Mouse (Mus musculus) layer of hippocampus, postnatal 25 days (tissue): ENCODE measurements at regions not wholly inside any gene's neighbourhood (a gene's known extent, or its start where the extent isn't known, plus 50 kb on each side); places are given as distances from the start of the nearest gene placed in this dataset.
A peak's percentile ranks its signal among the peaks of the same experiment; 100 is the strongest.

Experiments used
- DNase-seq, 2 experiments: peaks; one replicate each; pipeline ENCODE4 v3.0.0; 2022; ENCODE audit warnings: mixed read lengths in 2 of 2, low spot score in 1 of 2; ENCODE audit errors: extremely low spot score in 1 of 2

DNA sequence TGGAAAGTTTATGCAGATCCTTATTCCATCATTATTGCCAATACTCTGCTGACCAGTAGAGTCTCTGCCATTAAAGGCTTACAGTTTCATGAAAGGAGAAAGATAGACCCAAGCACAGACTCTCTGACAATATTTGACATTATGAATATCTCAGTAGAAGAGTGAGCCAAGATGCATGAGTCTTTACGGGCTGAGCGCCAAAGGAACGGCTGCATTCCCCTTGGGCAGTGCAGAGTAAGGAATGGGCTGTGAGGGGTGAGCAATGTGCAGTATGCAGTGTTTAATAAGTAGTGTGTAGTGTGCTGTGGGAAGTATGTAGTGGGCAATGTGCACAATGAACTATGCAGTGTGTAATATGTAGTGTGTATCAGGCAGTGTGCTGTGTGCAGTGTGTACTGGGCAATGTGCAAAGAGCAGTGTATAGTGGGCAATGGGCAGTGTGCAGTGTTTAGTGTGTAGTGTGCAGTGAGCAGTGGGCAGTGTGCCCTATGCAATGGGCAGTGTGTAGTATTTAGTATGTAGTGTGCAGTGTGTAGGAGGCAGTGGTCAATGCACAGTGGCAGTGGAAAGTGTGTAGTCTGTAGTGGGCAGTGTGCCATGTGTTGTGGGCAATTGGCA is 671.8 kb downstream of the 5730522E02Rik start:
- DNase-seq: no peak

- DNase-seq: no peak
These were observed 674.5 kb downstream of the 5730522E02Rik start for GRCm38 (mm10) chr11:25536069-25536468.

DNA sequence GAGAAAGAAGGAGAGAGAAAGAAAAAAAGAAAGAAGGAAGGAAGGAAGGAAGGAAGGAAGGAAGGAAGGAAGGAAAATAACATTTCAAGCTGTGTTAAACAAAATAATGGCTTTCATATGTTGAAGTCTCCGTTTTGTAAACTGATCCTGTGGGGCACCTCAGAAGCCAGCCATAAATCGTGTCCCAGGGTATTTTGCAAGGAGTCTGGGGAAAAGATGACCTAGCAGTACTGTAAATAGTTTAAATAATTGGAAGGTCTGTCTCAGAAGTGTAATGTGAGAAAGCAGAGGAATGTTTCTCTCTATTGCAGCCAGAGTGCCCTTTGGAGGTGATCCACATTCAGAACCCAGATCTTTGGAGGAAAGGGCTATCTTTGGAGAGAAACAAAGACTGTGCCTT is 677.5 kb downstream of the 5730522E02Rik start:
- no peak for DNase-seq

DNA sequence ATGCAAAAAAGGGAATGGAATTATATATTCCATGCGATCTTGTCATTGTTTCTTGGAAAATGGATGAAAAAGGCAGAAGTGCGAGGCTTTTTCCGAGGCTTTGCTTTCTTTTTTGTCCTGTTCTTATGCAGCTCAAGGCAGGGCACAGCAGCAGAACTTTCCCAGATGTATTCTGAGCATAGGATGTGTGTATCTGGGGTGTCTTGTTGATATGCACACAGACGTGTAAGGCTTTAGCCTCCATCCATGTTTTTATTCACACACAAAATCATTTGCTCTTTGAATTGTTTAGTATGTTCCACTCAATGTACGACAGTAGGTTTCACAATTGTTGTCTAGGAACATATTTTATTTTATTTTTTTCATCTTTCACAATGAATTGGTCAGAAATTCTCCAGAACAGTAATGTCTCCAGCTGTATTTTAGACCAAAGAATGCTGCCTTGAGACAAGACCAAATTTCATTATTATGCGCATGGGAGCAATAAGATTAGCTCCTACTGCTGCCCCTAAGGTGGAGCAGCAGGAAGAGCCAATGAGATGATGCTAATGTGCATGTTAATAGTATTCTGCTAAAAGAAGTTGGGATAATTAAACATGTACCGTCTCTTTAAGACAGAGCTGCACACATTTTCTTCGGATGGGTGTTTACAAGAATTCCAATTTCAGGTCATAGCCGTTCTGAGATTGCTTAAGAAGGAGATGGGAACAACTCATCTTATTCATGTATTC is 678.7 kb downstream of the 5730522E02Rik start:
- DNase-seq: no peak

- no peak for DNase-seq
These were observed 682.5 kb downstream of the 5730522E02Rik start for GRCm38 (mm10) chr11:25528056-25528455.

GRCm38 (mm10) chr11:25518903-25519302 is 691.7 kb downstream of the 5730522E02Rik start:
- DNase-seq: no peak

DNA sequence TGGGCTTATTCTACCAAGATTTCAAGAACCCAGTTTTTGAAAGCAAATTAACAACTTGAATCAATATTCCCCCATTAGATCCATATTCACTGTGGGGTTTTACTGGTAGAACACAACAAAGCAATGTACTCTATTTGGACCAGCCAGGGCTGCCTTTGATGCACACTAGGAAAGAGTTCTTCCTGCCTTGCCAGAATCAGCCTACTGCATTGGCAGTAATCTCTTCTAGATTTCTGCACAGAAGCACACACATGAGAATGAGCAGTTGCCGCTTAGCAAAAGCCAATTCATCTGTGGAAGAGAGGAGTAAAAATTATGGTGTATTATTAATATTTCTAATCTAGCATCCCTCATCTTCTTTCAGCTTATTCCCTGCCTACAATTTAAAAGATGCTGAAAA is 692.4 kb downstream of the 5730522E02Rik start:
- DNase-seq: no peak

DNA sequence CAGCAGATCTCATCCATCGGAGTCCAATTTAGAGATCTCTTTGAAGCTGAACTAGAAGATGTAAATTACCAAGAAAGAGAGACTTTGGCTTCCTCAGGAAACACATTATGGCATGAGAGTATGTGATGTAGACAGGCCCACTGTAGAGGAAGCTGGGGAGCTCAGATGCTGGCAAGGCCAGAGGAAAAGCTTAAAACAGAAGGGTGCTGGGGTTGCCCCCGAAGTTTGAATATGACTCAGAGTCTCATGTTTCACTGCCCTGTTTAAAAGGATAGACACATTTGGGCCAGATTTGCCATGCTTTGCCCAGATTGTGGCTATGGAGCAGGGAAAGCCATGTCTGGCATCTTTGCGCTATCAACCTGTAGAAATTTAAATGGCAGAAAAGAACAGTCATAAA is 705.1 kb downstream of the 5730522E02Rik start:
- no peak for DNase-seq

DNA sequence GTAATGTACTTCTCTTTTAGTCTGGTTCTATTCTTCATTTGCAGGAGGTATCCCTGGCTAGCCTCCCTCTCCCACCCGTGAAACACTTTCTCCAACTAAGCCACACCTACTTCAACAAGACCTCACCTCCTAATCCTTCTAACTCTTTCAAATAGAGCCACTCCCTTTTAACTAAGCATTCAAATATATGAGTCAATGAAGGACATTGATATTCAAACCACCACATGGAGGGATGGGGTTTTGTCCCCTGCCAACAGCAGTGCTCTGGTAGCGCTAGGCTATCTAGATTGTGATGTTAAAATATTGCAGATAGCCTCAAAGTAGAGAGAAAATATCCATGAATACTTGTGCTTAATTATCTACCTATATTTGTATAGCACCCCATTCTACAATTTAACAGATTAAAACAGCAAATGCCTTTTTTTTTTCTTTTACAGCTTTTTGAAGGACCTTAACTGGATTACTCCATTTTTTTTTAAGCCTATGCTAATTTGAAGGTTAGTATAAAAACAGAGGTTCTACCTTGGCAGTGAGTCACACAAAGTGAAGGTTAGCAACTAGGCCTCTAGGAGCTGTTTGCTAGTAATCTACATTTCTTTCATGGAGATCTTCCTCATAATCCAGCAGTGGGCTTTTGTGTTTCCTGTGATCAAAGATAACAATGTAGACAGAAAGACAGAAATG is 736.7 kb downstream of the 5730522E02Rik start:
- no peak for DNase-seq

GRCm38 (mm10) chr11:25469819-25470218 is 740.7 kb downstream of the 5730522E02Rik start:
- DNase-seq: no peak

DNA sequence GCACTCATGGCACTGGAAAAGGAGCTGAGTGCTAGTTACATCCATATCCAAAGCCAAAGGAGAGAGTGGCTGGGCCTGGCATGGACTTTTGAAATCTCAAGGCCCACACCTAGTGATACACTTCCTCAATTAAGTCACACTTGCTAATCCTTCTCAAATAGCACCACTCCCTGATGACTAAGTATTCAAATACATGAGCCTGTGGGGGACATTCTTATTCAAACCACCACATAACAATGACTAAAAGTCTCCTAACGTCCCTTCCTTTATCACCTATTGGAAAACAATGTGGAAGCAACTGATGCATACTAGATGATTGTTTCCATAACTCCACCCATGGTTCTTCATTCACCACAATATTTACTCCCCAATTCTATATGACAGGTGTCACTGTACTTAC is 773.4 kb downstream of the 5730522E02Rik start:
- DNase-seq: no peak

DNA sequence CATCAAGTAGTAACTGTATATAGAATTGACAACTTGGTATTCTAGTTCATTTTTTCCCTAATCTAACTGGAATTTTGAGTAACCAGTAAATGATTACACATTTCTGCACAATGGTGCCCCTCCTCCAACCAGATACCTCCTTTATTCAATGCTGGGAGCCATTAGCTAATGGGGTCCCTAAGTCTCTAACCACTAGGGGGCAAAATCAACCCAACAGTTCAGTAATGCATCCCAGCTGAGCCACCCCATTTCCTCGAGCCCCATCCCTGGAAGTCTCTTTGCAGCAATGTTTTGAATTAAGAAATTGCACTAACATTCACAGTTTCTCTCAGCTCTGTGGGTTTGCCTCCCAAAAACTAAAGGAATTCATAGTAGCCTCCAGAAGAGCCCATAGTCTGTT is 774.9 kb downstream of the 5730522E02Rik start:
- no peak for DNase-seq

- DNase-seq: no peak
These were observed 787.4 kb downstream of the 5730522E02Rik start for GRCm38 (mm10) chr11:25423186-25423585.

DNA sequence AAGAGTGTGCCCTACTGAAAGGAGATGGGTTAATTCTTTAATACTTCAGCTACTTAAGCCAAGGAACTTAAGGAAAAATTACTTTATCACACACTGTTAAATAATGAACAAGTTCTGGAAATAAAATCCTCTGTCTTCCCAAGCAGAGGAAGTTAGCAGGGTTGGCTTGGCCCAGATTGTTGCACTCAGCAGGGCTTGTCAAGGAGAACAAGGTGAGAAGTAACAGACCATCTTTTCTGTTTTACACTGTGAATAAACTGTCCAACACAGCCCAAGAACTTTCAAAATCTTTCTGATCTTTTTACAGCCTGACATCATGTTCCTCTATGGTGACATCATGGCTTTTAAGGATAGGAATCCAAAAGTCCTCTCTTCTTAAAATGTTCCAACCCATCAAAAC is 789.1 kb downstream of the 5730522E02Rik start:
- no peak for DNase-seq

DNA sequence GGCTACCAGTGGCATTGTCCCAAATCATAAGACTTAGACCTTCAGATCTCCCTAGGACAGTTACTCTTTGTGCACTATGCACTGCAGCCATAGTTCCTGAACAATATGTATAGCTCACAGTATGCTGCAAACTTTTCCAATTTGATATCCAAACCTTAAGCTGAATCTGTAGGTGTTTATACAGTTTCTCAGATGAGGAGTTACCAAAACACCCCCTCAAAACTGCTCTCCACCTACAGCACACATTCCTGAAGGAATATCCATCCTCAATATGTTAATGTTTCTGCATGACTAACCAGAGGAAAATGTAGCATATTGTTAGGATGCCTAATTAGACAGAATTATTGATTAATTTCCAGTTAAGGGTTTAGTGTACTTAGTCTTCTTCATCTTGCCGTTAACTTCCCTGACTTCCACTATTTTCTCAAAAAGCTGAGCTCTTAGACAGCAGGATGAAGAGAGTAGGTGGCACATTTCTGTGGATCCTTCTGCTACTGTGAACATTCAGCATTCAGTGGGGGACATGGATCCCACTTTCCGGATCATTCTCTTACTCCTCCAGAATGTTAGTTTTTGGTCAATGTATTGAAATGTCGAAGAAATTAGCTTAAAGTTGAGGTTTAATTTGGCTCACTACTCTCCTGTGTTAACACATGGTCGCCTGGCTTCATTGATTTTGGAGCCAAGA is 800.0 kb downstream of the 5730522E02Rik start:
- DNase-seq: no peak

DNA sequence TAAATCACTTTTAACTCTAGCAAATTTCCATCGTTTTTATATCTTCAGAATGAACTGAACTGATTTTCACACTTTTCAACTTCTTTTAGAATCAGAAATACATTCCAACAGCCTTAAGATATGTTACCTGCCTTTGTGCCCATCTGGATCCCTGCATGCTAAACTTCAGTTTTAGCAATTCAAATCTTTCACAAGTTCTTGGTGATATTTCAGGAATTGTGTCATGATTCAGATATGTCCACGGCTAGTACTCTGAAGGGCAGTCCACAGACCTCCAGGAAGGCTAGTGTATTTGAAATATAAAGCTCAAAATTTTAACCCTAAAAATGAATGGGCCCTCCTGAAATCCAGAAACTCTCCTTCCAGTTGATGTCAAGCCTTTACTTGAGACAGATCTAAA is 818.9 kb downstream of the 5730522E02Rik start:
- no peak for DNase-seq

- DNase-seq: no peak
These were observed 843.5 kb downstream of the 5730522E02Rik start for GRCm38 (mm10) chr11:25367111-25367510.

DNA sequence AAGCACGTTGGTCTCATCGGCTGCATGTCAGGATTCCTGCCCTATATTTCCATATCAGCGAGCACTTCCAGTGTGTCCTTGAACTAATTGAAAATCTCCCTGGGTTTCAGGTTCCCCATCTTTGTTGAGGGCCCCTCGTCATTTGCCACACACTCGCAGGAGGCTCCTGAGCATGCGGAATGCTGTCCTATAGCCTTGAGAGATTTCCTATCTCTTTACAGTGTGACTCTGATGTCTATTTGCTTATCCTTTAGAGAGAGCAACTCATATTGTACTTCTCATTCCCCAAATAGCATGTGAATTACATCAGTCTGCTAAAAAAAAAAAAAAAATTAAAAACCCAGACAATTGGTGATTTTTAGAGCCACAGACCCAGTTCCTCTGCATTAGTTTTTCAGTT is 845.1 kb downstream of the 5730522E02Rik start:
- no peak for DNase-seq

- DNase-seq: no peak
These were observed 850.8 kb downstream of the 5730522E02Rik start for GRCm38 (mm10) chr11:25359723-25360122.

DNA sequence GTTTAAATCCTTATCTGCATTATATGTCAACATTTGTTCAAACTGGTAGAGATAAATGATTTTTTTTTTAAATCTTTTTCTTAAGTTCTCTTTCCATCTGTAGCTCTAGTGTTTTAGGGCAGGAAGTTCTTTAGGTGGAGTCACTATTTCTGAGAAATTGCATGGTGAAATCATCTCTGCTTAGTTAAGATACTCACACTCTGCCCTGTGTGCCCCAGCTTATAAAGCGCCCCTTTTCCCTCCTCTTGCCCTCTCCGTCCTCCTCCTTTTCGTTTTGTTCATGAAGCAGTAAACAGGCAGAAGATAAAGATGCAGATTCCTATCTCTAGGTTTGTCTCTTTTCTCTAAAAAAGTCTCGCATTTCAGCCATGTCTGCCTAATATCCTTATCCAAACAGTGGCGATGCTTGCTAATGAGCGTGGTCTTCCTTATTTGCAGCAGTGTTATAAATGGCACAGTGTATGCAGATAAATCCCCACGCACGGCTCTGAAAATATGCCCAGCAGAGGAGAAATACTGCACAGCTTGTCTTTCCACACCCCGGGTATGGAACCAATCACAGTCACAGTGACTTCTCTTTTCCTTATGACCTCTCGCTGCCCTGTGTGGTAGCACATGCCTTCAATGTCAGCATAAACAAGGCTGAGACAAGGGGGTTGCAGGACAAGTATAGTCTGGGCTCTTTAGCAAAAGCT is 852.7 kb downstream of the 5730522E02Rik start:
- peak in 1 of 2 experiments; percentile 14 for DNase-seq
